Mouse (Mus musculus) ES-E14 (cell line): ENCODE results near the gene Fars2.

ENCODE experiments used
- HCFC1 ChIP-seq: IDR thresholded peaks from 2 replicates; pipeline ENCODE4 v1.6.1; 2012; ENCODE audit warnings: low read length, inconsistent platforms, borderline replicate concordance; ENCODE audit not compliant: insufficient read depth
- ZC3H11A ChIP-seq: IDR thresholded peaks from 2 replicates; pipeline ENCODE4 v1.6.1; 2012; ENCODE audit warnings: low read depth, mild to moderate bottlenecking, inconsistent platforms, low read length, borderline replicate concordance

GRCm38 (mm10) chr13:36429500-36430189 lies 312.4 kb downstream of the Fars2 start:
- TF ChIP-seq HCFC1 (no peak), ZC3H11A (no peak)
